Mouse (Mus musculus) liver, embryonic 16.5 days (tissue): ENCODE measurements around the gene Cdh8. TPM values are rescaled to one million over a fixed set of nuclear protein-coding genes. Genes with fewer than 3 reads are reported as not detected.

Experiments used
- ATAC-seq: fragments of 200-750 bp; cut with Nextera tagmentation; 2 replicates; pipeline ENCODE4 v1.8.0; 2017; ENCODE audit warnings: low read depth, mild to moderate bottlenecking, moderate number of reproducible peaks, moderate library complexity
- H3K27ac ChIP-seq: fragments of 300-500 bp; sonication (generic); 2 replicates; pipeline ENCODE4 v1.5.1; 2014; ENCODE audit warnings: mild to moderate bottlenecking, low read length
- H3K27me3 ChIP-seq: fragments of 300-500 bp; sonication (generic); 2 replicates; pipeline ENCODE4 v1.6.1; 2014; ENCODE audit warnings: low read depth, low read length, mixed read lengths; ENCODE audit not compliant: control insufficient read depth, insufficient read depth
- H3K36me3 ChIP-seq: fragments of 300-500 bp; sonication (generic); 2 replicates; pipeline ENCODE4 v1.6.1; 2014; ENCODE audit warnings: mild to moderate bottlenecking; ENCODE audit not compliant: control insufficient read depth, insufficient read depth
- H3K4me1 ChIP-seq: fragments of 300-500 bp; sonication (generic); 2 replicates; pipeline ENCODE4 v1.6.1; 2014; ENCODE audit warnings: low read depth, low read length, mixed read lengths; ENCODE audit not compliant: control insufficient read depth
- H3K4me2 ChIP-seq: fragments of 300-500 bp; sonication (generic); 2 replicates; pipeline ENCODE4 v1.6.1; 2014; ENCODE audit warnings: low read depth, low read length, mixed read lengths
- H3K4me3 ChIP-seq: fragments of 300-500 bp; sonication (generic); 2 replicates; pipeline ENCODE4 v1.5.1; 2014; ENCODE audit warnings: low read depth, mild to moderate bottlenecking, low read length
- H3K9ac ChIP-seq: fragments of 300-500 bp; sonication (generic); 2 replicates; pipeline ENCODE4 v1.6.1; 2014; ENCODE audit warnings: low read depth, low read length
- H3K9me3 ChIP-seq: fragments of 300-500 bp; sonication (generic); replicated peaks from 2 replicates; pipeline ENCODE4 v1.6.1; 2016; ENCODE audit warnings: low read length; ENCODE audit not compliant: control insufficient read depth
- WGBS: fragments of 180-500 bp; shearing (Covaris S2); extraction: QIAGEN DNeasy Blood & Tissue Kit; methylation state at CpG from one replicate; pipeline ENCODE4 v1.1.7; 2014; ENCODE audit not compliant: insufficient replicate concordance; 5-methylcytosine and 5-hydroxymethylcytosine counted together
- polyA plus RNA-seq: library from polyadenylated mRNA; unstranded; fragments of >200 nt; fragmentation: Nextera tagmentation; extraction: Ambion mirVana; gene quantifications from 2 replicates; pipeline ENCODE4 v1.2.1, GENCODE M21; 2015

Cdh8 gene
- 0.02 and 0.04 TPM in 2 replicates for polyA plus RNA-seq

DNA sequence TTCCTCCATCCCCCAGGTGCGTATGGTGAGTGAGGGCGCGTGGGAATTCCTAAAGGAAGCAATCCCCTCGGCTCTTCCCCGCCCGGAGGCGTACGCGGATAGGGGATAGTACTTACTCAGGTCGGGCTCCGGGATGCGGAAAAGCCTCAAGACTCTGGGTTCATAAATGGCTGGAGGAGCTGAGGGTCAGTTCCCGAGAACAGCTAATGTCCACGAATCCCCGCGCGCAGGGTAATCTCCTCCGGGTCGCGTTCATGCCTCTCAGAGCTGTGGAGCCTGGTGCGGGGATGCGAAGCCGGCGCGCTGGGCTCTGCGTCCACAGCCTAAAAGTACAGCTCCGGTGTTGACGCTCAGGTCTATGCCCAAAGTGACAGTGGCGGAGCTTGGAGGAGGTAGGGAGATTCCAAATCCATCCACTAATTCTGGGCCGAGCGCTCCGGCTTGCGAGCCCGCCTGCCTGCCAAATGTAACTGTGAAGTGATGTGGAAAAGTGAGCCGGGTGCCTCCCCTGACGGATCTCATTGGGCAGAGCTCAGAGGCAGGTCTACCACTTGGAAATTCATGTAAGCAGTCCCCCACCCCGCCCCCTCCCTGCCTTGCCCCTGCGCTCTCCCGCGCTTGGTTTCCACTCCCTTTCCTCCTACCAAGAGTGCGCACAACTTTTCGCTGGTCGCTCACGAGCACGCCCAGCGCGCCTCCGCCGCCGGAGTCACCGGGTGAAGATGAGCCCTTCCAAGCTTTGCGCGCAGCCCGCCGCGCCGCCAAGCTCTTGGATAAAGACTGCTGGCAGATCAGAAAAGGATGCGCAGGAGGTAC lies at the start of gene Cdh8:
Gene Cdh8 (minus strand): TSS at position 506 of the 816 bp plus-strand sequence.
- Histone ChIP-seq H3K9ac (no peak within 1 kb of the TSS), H3K4me3 (no peak within 1 kb of the TSS), H3K4me1 (no peaks in the 10 kb centered on the region), H3K4me2 (no peak within 1 kb of the TSS), H3K9me3 (no peaks in the 10 kb centered on the region), H3K27ac (no peak within 1 kb of the TSS), H3K36me3 (no peaks in the 10 kb centered on the region), H3K27me3 (peaks cover 23% of the 10 kb centered on the region)
- ATAC-seq, result no peak
- WGBS, result 2% methylated on average over 57 of the region's 58 CpGs

DNA sequence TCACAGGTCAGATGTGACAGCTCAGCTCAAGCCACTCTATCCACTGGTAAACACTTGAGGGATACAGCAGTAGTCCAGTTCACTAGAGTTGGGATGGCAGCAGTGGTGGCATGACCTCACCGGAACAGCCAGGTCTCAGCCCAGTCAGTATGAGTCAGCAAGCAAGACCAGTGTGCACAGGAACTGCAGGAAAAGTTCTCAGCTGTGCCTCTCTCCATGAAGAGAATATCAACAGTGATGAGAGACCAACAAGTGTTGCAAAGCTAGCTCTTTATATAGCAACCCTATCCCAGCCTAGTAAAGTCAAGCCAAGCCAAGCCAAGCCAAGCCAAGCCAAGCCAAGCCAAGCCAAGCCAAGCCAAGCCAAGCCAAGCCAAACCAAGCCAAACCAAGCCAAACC lies 30.2 kb upstream of the Cdh8 start:
- no peaks in the 10 kb centered on the region for H3K9me3 ChIP-seq
- no peak overlapping the region for H3K27ac ChIP-seq
- H3K4me3 ChIP-seq, result no peak overlapping the region
- no peak for ATAC-seq
- H3K4me1 ChIP-seq, result no peaks in the 10 kb centered on the region
- H3K4me2 ChIP-seq, result no peak overlapping the region
- 68% methylated on average over 1 of the region's 1 CpGs for WGBS
- no peak overlapping the region for H3K9ac ChIP-seq
- H3K27me3 ChIP-seq, result no peaks in the 10 kb centered on the region
- no peaks in the 10 kb centered on the region for H3K36me3 ChIP-seq

DNA sequence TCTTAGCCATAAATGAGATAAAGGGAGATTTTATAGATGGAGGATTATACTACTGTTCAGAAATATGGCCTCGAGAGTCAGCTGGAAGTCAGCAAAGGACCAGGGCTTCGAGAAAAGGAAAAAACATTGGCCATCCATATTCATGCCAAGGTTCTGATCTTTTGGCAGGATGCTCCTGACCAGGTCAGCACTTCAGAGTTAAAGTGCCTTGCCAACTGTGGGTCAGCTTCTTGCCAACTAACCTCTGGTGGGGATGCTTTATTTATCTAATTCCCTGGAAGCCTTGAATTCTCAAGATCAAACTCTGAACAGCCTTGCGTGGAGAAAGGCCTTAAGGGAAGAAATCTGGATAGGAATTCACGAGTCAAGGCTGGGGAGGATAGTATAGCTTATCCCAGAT lies 9.6 kb upstream of the Cdh8 start:
- no peaks in the 10 kb centered on the region for H3K4me1 ChIP-seq
- 43% methylated on average over 4 of the region's 4 CpGs for WGBS
- H3K36me3 ChIP-seq, result no peaks in the 10 kb centered on the region
- H3K4me2 ChIP-seq, result no peak overlapping the region
- no peak overlapping the region for H3K27ac ChIP-seq
- no peak for ATAC-seq
- H3K9ac ChIP-seq, result no peak overlapping the region
- H3K9me3 ChIP-seq, result no peaks in the 10 kb centered on the region
- no peaks in the 10 kb centered on the region for H3K27me3 ChIP-seq
- no peak overlapping the region for H3K4me3 ChIP-seq

DNA sequence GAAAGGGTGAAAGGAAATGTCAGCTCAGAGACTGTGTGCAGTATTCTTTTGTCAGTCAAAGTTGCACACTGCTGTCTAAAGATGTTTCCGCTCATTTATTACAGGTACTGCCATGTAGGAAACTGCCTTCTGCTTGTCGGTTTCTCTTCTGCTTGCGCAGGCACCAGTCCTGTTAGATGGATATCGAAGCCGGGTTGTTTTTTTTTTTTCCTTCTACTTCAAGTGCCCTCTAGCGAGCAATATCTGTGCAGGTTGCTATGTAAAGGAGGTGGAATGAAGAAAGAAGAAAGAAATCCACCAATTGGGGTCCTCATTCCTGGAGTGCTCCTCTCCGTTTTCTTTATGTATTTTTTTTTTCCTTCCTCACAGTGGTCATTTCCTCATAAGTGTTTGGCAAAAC lies 5.2 kb upstream of the Cdh8 start:
- Histone ChIP-seq H3K27ac (no peak overlapping the region), H3K4me2 (no peak overlapping the region), H3K36me3 (no peaks in the 10 kb centered on the region), H3K9me3 (no peaks in the 10 kb centered on the region), H3K27me3 (peaks cover 2% of the 10 kb centered on the region), H3K4me1 (no peaks in the 10 kb centered on the region), H3K4me3 (no peak overlapping the region), H3K9ac (no peak overlapping the region)
- WGBS, result 32% methylated on average over 7 of the region's 7 CpGs
- ATAC-seq, result no peak

DNA sequence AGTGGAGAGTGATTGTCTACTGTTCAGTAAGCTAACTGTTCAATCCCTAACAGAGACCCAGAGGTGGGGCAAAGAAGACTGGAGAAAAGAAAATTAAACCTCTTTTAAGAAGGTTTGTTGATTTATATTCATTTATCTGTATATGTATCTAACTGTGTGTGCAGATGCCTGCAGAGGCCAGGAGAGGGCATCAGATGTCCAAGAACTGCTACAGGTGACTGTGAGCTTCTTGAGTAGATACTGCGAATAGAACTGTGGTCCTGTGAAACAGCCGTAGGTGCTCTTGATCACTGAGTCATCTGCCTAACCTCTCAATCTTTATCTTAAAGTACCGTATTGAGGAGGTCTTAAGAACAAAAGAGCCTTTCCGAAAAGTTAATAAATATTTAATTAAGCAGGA lies 3.5 kb upstream of the Cdh8 start:
- Histone ChIP-seq H3K4me3 (no peak overlapping the region), H3K36me3 (no peaks in the 10 kb centered on the region), H3K4me2 (no peak overlapping the region), H3K4me1 (no peaks in the 10 kb centered on the region), H3K27ac (no peak overlapping the region), H3K27me3 (peaks cover 20% of the 10 kb centered on the region), H3K9me3 (no peaks in the 10 kb centered on the region), H3K9ac (no peak overlapping the region)
- WGBS, result 64% methylated on average over 4 of the region's 4 CpGs
- ATAC-seq, result no peak

DNA sequence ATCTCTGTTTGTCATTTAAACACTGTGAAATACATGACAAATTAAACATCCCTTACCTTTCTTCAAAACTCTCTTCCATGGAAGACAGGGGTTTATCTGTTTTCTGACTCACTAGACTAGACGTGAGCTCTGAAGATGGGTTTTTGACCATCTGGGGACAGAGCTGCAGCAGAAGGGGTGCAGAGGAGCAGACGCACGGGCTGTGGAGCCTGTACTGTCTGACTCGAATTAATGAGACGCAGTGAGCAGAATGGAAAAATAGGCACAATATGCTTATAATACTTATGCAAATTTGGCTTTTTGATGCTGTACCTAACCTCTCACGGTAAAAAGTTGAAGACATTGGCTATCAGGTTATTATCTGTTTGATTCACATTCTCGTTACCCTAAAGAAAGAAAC lies 1.2 kb upstream of the Cdh8 start:
- Histone ChIP-seq H3K4me3 (no peak overlapping the region), H3K4me2 (no peak overlapping the region), H3K4me1 (no peaks in the 10 kb centered on the region), H3K9ac (no peak overlapping the region), H3K36me3 (no peaks in the 10 kb centered on the region), H3K9me3 (no peaks in the 10 kb centered on the region), H3K27ac (no peak overlapping the region), H3K27me3 (peaks cover 23% of the 10 kb centered on the region)
- 38% methylated on average over 7 of the region's 7 CpGs for WGBS
- no peak for ATAC-seq

DNA sequence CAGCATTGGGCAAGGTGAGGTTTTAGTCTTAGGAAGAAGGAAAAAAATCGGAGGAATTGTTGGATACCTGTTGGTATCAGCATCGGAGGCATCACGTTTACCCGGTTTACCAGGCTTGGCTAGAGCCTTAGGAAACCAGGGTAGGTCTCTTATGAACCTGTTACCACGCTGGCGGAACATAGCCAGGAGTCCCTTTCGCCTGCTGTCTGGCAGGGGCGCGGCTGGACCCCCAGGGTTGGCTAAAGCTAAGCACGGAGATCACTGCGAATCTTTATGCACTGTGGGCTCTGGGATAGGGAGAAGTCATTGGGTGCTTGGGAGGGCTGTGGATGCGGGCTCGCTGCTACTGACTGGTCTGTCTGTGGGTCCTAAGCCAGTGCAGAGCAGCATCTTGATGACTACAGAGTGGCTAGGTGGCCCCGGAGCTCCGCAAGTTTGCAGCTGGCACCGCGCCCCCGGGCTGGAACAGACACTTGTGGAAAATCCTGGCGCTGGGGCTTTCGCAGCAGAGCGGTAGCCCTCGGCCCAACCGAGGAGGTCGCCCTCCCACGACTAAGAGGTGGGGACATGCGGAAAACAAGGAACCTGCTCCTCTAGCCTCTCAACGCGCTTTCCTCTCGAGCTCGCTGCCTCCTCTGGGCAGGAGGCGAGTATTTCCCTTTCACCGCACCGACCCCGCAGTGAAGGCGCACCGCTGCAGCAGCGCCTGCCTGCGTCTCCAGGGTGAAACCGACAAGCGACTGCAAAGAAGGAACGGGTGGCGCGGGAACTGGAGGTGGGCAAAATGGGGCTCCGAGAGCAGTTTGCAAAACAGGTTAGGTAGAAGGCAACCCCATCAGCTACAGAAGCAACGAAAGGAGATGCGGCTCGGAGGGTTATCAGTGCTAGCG lies 950 bp downstream of the Cdh8 start:
- 2% methylated on average over 48 of the region's 48 CpGs for whole genome bisulfite sequencing
- no peaks in the 10 kb centered on the region for H3K9me3 ChIP-seq
- no peak overlapping the region for H3K9ac ChIP-seq
- H3K27ac ChIP-seq, result no peak overlapping the region
- no peak overlapping the region for H3K4me3 ChIP-seq
- no peaks in the 10 kb centered on the region for H3K4me1 ChIP-seq
- ATAC-seq, result no peak
- H3K27me3 ChIP-seq, result peaks cover 23% of the 10 kb centered on the region
- H3K36me3 ChIP-seq, result no peaks in the 10 kb centered on the region
- no peak overlapping the region for H3K4me2 ChIP-seq

DNA sequence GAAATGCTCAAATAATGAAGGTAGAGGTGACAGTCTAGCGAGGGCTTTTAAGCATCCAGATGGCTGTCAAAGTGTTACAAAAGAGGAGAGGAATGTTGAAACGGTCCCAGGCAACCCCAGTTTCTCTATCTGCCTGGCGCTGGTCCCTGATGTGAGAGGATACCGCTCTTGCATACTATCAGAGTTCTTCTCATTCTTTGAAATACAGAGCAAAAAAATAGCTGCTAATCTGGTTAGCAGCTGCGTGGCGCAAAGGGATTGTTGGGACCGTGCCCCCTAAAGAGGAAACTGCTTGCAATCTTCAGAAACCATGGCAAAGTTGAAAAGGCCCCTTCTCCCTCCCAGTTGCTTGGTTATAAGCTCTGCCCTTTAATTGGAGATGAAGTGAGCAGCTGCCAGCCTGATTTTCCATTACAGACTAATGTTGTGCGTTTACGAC lies 1.8 kb downstream of the Cdh8 start:
- WGBS, result 10% methylated on average over 9 of the region's 9 CpGs
- ATAC-seq, result no peak
- no peak overlapping the region for H3K9ac ChIP-seq
- no peak overlapping the region for H3K4me3 ChIP-seq
- H3K27ac ChIP-seq, result no peak overlapping the region
- no peaks in the 10 kb centered on the region for H3K36me3 ChIP-seq
- peaks cover 23% of the 10 kb centered on the region for H3K27me3 ChIP-seq
- no peak overlapping the region for H3K4me2 ChIP-seq
- no peaks in the 10 kb centered on the region for H3K4me1 ChIP-seq
- no peaks in the 10 kb centered on the region for H3K9me3 ChIP-seq
